Mouse (Mus musculus) left cerebral cortex, adult 18-20 months (tissue): ENCODE results near the gene Klk1b1. TPM values are rescaled to one million over a fixed set of nuclear protein-coding genes. Genes with fewer than 3 reads are reported as not detected.
"Not testable (repeated sequence)": the region's sequence is repeated elsewhere in the genome, so short reads cannot be mapped to it uniquely, and the experiment has no call there.

Experiments used
- DNase-seq, 2 experiments: peaks; one replicate each; pipeline ENCODE4 v3.0.0; 2021 to 2022; ENCODE audit warnings: low spot score in 2 of 2, mixed read lengths in 1 of 2
- total RNA-seq, 2 experiments: library from RNA; stranded (reverse); gene quantifications; 2 replicates each; pipeline ENCODE4 v1.2.3; 2021

The Klk1b1 gene
- total RNA-seq, 2 experiments from 2014 or later: not detected

- DNase-seq: not testable (repeated sequence)
Observed at GRCm38 (mm10) chr7:43995577-43995976, 29.0 kb downstream of the Klk1b1 start, which contains the start of gene Klk1b11. TSS of gene Klk1b11 (plus strand) at chr7:43995877.

- no peak for DNase-seq
Observed at GRCm38 (mm10) chr7:44004847-44005246, 38.3 kb downstream of the Klk1b1 start.

- DNase-seq: not testable (repeated sequence)
Observed at GRCm38 (mm10) chr7:44011868-44012267, 45.3 kb downstream of the Klk1b1 start, which contains the start of gene Klk1b26. TSS of gene Klk1b26 (plus strand) at chr7:44012168.

GRCm38 (mm10) chr7:44014666-44015065, 48.1 kb downstream of the Klk1b1 start:
- peak; percentile 34 to 41 for DNase-seq

GRCm38 (mm10) chr7:44015071-44015470, 48.5 kb downstream of the Klk1b1 start:
- DNase-seq: peak; percentile 2 to 13

Other genes starting within 250 kb of the Klk1b1 start
- gene Klk12, start 197.9 kb upstream of the Klk1b1 start, total RNA-seq: not detected
- gene Klk11, start 192.1 kb upstream of the Klk1b1 start, total RNA-seq: not detected
- gene Klk10, start 185.7 kb upstream of the Klk1b1 start, total RNA-seq: not detected
- gene Klk9, start 174.9 kb upstream of the Klk1b1 start, total RNA-seq: not detected
- 1 to 10 TPM; 3.2 to 3.7 TPM for gene Klk8, start 169.2 kb upstream of the Klk1b1 start, total RNA-seq
- gene Klk7, start 155.5 kb upstream of the Klk1b1 start, total RNA-seq: not detected
- 1 to 10 TPM; 1.6 to 1.9 TPM for gene Klk6, start 142.3 kb upstream of the Klk1b1 start, total RNA-seq
- gene Klk5, start 124.8 kb upstream of the Klk1b1 start, total RNA-seq: not detected
- not detected for gene Klk4, start 85.6 kb upstream of the Klk1b1 start, total RNA-seq
- not detected for gene Klk15, start 33.0 kb upstream of the Klk1b1 start, total RNA-seq
- not detected for gene Klk1b8, start 16.1 kb upstream of the Klk1b1 start, total RNA-seq
- gene Klk1b9, start 9.3 kb downstream of the Klk1b1 start, total RNA-seq: not detected
- gene Klk1b11, start 29.1 kb downstream of the Klk1b1 start, total RNA-seq: not detected
- not detected for gene Klk1b26, start 45.4 kb downstream of the Klk1b1 start, total RNA-seq
- gene Klk1b27, start 85.5 kb downstream of the Klk1b1 start, total RNA-seq: not detected
- not detected for gene Klk1b21, start 135.6 kb downstream of the Klk1b1 start, total RNA-seq
- not detected for gene Klk1b22, start 145.9 kb downstream of the Klk1b1 start, total RNA-seq
- not detected for gene Klk1b16, start 170.0 kb downstream of the Klk1b1 start, total RNA-seq
- gene Klk1b24, start 221.5 kb downstream of the Klk1b1 start, total RNA-seq: not detected
- gene Klk1b3, start 231.4 kb downstream of the Klk1b1 start, total RNA-seq: not detected
- not detected for gene Klk1b4, start 240.7 kb downstream of the Klk1b1 start, total RNA-seq
- not detected for gene Klk1b5, start 249.2 kb downstream of the Klk1b1 start, total RNA-seq